Mouse (Mus musculus): Measurements from ENCODE around the gene Anapc10.
"Not testable (repeated sequence)": the region's sequence is repeated elsewhere in the genome, so short reads cannot be mapped to it uniquely, and the experiment has no call there.

Gene Anapc10

DNA sequence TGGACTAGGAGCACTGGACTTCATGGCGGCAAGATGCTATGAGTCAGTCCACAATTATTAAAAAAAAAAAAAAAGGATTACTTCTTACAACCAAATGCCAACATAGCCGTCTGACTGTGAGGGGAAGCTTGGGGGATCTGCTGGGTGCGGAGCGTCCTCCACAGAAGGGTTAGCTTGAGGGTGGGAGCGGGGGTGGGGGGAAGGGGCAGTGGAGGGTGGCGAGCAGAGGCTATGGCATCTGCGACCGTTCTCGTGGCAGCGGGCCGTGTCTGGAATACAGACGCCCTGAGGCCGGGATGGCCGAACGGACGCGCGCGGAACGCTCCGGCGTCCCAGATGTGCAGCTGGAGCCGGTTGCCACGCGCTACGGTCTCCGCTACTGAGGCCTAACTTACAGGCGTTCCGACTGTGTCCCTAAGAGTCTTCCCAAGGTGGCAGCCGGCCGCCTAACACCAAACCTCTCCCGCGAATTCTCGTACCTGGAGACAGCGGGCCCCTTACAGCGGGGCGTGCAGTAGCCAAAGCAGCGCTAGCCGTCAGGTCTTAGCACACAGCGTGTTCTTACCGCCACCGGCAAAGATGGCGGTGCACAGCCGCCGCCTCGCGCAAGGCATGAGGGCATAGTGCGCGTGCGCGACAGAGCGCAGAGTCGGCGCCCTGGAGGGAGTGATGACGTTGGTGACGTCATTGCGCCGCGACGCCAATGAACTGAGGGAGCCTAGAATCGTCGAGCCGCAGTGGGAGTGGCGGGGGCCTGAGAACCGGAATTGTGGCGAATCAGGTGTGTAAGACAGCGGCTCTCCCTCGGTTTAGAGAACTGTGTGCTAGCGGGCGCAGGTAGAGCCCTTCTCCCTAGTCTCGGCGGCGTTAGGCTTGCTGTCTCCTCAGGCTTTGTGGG, at the start of gene Anapc10, which contains the start of gene Abce1:
TSS of gene Anapc10 (plus strand) at position 757 of the 898 bp plus-strand sequence.
TSS of gene Abce1 (minus strand) at position 677 of the 898 bp plus-strand sequence.
- DNase-seq (ENCODE audit: low spot score in 2 of 2), result peak; percentile 96 to 99

GRCm38 (mm10) chr8:79676461-79676860, 35.2 kb upstream of the Anapc10 start:
- DNase-seq (ENCODE audit: low spot score in 2 of 2), result no peak

GRCm38 (mm10) chr8:79679005-79679404, 32.6 kb upstream of the Anapc10 start:
- DNase-seq (ENCODE audit: low spot score in 2 of 2), result no peak

DNA sequence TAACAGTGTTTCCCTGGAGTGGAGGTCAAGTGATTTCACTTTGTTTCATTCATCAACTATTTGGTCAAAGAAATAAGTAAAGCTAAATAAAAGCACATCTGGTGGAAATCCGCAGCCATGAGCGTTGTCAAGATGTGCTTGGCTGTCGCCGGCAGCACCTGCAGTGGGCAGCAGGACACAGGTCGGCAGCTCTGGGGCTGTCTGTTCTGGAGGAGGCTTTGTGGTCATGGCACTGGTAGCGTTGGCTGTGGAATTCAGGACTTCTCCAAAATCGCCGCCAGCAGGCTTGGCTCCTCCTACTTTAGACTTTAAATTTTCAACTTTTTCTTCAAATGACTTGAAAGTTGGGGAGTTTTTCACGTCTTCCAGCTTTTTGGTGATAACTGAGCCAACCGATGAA, 31.5 kb upstream of the Anapc10 start:
- not testable (repeated sequence) for DNase-seq (ENCODE audit: low spot score in 2 of 2)

GRCm38 (mm10) chr8:79680555-79680954, 31.1 kb upstream of the Anapc10 start:
- DNase-seq (ENCODE audit: low spot score in 2 of 2), result peak in 1 of 2 experiments; percentile 13

DNA sequence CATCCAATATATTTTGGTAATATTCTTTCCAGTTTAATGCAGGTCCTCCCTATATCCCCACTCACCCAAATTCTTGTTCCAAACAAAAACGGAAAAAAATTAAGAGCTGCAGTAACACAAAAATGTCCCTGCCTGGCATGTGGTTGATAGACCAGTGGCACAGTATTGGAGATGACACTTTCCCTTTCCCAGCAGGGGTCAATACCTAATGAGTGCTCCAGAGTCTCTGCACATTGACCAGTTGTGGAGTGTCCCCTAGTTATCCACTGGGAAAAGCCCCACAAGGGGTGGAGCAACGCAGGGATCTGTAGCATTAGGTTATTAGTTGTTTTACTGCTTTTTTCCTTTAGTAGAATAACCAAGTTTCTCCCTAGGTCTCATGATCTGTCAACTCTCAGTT, 30.7 kb upstream of the Anapc10 start:
- no peak for DNase-seq (ENCODE audit: low spot score in 2 of 2)

DNA sequence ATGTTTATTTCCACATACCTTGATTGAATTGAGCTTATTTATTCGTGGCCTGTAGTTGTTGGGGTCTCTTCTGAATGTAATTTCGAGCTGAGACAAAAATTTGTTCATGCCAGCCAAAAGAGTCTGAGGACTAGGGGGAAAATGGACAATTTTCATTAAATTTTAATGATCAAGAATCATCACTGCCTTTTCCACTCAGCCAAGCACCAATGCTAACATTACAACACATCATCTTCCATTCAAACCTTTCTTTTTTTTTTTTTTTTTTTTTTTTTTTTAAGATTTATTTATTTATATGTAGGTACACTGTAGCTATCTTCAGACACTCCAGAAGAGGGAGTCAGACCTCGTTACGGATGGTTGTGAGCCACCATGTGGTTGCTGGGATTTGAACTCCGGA, 25.7 kb upstream of the Anapc10 start:
- not testable (repeated sequence) for DNase-seq (ENCODE audit: low spot score in 2 of 2)

- DNase-seq (ENCODE audit: low spot score in 2 of 2), result no peak
These were observed 19.1 kb upstream of the Anapc10 start for GRCm38 (mm10) chr8:79692531-79692930.

- DNase-seq (ENCODE audit: low spot score in 2 of 2), result no peak
These were observed 4.9 kb upstream of the Anapc10 start for GRCm38 (mm10) chr8:79706687-79707086.

- DNase-seq (ENCODE audit: low spot score in 2 of 2), result no peak
These were observed 1.1 kb downstream of the Anapc10 start for GRCm38 (mm10) chr8:79712676-79713075.

DNA sequence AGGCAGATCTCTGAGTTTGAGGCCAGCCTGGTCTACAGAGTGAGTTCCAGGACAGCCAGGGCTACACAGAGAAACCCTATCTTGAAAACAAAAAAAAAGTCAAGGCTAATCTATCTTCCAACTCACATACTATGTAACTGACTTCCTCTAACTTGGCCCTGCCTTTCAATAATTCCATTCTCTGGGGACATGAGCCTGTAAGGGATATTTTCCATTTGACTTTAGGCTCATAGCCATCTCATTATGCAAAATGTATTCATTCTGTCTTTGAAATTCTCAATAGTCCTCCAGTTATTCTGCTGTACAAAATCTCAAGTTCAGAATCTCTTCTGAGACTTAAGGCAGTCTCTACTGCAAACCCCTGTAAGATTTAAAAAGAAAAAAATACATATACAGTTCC, 9.9 kb downstream of the Anapc10 start:
- DNase-seq (ENCODE audit: low spot score in 2 of 2), result no peak

GRCm38 (mm10) chr8:79723308-79723707, 11.7 kb downstream of the Anapc10 start:
- DNase-seq (ENCODE audit: low spot score in 2 of 2), result no peak

DNA sequence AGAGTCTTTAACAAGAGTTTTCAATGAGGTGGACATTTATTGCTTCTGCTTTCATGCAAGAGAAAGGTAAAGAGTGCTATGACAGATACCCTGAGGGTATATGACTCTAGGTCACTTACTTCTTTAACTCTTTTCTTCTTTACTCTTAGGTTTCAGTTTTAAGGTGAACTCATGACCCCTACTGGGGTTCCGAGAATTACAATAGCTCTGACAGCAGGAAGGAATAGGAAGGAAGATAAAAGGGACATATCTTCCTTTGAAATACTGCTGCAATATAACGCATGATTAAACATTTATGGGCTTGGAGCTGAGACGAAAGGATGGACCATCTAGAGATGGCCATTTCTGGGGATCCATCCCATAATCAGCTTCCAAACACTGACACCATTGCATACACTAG, 13.0 kb downstream of the Anapc10 start:
- DNase-seq (ENCODE audit: low spot score in 2 of 2), result no peak

GRCm38 (mm10) chr8:79727900-79728299, 16.3 kb downstream of the Anapc10 start:
- no peak for DNase-seq (ENCODE audit: low spot score in 2 of 2)

DNA sequence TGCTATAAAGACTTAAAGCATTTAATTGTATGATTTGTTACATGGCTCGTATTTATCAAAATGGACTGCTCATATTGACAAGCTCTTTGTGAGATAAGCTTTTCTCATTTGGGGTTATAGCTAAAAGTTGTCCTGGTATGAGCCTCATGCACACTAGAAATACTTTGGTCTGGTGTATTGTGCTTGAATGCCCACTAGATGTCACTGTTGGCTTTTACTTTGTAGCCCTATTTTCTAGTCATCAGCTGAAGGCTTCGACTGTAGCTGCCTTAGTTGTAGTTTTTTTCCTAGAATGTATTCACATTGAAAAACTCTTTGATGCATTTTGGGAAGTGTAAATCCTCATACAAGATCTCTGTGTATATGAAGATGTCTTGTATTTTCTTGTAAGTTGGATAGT, 22.7 kb downstream of the Anapc10 start:
- DNase-seq (ENCODE audit: low spot score in 2 of 2), result no peak

DNA sequence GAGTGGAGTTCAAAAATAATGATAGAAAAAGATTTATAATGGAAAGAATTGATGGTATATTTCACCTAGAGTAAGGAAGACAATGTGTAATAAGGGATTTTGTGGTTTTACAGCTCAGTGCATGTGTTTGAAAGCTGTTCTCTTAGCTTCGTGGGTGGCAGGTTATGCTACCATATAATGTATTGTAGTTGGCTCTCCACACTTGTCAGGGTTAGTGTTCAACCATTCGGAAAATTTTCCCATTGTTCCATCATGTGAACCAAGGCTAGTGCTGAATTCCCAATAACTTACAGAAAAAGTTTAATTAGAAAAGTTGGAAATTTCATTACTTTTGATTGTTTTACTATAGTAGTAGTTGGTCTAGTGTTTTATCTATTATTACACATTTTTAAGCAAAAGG, 36.6 kb downstream of the Anapc10 start:
- no peak for DNase-seq (ENCODE audit: low spot score in 2 of 2)

- DNase-seq (ENCODE audit: low spot score in 2 of 2), result no peak
These were observed 37.0 kb downstream of the Anapc10 start for GRCm38 (mm10) chr8:79748591-79748990.

DNA sequence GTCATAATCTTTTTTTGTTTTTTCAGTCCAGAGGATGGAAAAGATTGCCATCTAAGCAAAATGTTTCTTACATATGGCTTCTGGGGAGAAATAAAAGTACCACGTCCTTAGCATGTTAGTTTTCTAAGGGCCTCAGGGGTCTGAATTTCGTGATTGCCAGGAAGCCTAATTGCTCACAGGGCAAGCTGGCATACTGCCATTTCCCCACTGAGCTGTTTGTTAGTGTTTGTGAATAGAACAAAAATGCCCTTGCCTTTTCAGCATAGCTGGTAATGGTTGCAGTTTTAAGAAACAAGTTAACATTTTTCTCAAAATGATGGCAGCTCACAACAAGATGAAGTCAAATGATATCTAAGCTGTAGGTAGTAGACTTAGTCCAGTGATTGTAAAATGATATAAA, 38.7 kb downstream of the Anapc10 start:
- no peak for DNase-seq (ENCODE audit: low spot score in 2 of 2)

DNA sequence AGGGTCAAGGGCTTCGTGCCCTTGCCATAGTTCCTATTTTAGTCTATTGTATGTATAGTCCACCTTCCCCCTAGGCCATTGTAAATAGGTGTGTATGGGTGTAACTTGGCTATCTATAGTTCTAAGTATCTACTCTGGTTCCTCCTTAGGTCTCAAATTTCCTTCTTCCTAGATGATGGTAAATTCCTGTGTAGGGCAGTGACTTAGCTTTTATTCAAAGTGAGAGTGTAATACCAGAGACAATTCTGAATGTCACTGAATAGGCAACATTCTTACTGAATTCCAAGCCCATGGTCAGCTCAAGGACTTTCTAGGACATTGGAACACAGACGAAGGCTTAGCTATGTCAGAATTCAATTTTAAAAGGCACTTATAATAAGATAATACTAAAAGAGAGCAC, 83.3 kb downstream of the Anapc10 start:
- DNase-seq (ENCODE audit: low spot score in 2 of 2), result not testable (repeated sequence)

GRCm38 (mm10) chr8:79796690-79797089, 85.1 kb downstream of the Anapc10 start:
- no peak for DNase-seq (ENCODE audit: low spot score in 2 of 2)

DNA sequence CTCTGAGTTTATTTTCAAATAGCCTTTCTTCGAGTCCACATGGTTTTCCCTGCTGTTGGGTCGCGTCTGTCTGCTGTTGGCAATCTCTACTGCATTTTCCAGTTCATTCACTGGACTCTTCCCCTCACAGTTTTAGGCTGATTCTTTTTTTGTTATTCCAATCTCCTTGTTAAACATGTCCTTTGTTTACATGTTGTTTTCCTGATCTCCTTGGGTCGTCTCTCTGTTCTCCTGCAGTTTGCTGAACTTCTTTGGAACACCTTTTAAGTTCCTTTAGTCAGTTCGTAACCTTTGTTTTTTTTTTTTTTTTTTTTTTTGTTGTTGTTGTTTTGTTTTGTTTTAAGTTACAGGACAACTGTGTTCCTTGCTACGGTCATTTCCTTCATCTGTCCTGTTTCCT, 92.9 kb downstream of the Anapc10 start:
- DNase-seq (ENCODE audit: low spot score in 2 of 2), result no peak

- DNase-seq (ENCODE audit: low spot score in 2 of 2), result no peak
These were observed 95.4 kb downstream of the Anapc10 start for GRCm38 (mm10) chr8:79806971-79807370.

DNA sequence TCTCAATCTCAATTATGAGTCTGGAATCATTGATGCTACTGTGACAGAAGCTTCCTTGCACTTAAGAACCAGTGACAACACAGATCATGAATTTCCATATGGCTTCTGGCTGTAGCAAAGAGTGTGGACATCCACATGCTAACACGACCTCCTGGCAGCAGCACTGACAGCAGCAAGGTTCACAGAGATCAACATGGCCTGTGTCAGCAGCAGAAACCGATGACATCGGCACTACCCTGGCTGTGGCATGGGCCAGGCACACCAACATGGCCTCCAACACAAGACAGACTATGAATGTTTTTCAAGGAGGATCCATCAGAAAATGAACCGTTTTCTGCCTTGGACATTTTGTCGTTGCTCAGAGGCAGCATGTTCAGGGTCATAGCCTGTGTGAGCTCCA, 114.9 kb downstream of the Anapc10 start:
- no peak for DNase-seq (ENCODE audit: low spot score in 2 of 2)

All from urinary bladder, postnatal 36 days (tissue).